Mouse (Mus musculus) gastrocnemius, postnatal 36 days (tissue): ENCODE measurements around the gene Dnaic1. TPM values are rescaled to one million over a fixed set of nuclear protein-coding genes. Genes with fewer than 3 reads are reported as not detected.
A peak's percentile ranks its signal among the peaks of the same experiment; 100 is the strongest.

Experiments
- DNase-seq, 2 experiments: peaks; one replicate each; pipeline ENCODE4 v3.0.0; 2022
- intact Hi-C: fragments of 180-260 bp; cut with DNase I; formaldehyde crosslinking; loops from one replicate; pipeline ENCODE4 v1.15.1; 2025
- total RNA-seq, 2 experiments: library from RNA; stranded (reverse); gene quantifications; 2 replicates each; pipeline ENCODE4 v1.2.3; 2021

The Dnaic1 gene
- total RNA-seq, 2 experiments from 2014 or later = not detected

GRCm38 (mm10) chr4:41658566-41659384 lies 89.2 kb downstream of the Dnaic1 start:
- DNase-seq = no peak
- intact Hi-C loops = loop anchor here (5.0 kb wide), 1 partner anchor 49 kb away; no protein-coding TSS in a partner anchor

- intact Hi-C loops = loop anchor here (5.0 kb wide), 1 partner anchor 48 kb away; no protein-coding TSS in a partner anchor
- DNase-seq = no peak
Observed at GRCm38 (mm10) chr4:41659556-41659955, 90.0 kb downstream of the Dnaic1 start.

GRCm38 (mm10) chr4:41660851-41661430 lies 91.4 kb downstream of the Dnaic1 start:
- intact Hi-C loops = no loop called here
- DNase-seq = no peak

- DNase-seq = no peak
- intact Hi-C loops = no loop called here
Observed at GRCm38 (mm10) chr4:41662723-41663122, 93.1 kb downstream of the Dnaic1 start.

DNA sequence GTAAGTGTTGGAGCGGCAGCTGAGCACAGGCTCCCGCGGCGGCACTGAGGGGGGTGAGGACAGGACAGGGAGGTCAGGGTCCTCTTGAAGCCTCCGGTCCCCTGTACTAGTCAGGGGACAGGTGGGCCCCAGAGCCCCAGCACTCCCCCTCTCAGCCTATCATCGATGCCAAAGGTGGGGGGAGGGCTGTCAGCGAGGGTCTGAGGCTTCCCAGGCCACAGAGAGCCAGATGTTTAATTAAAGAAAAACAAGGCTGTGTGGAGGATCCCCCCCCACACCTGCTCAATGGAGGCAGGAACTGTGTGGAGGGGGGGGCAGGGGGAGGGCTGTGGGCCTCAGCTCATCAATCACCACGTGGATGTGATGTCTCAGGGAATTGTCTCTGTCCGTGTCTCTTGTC lies 94.0 kb downstream of the Dnaic1 start:
- intact Hi-C loops = no loop called here

GRCm38 (mm10) chr4:41664533-41664932 lies 95.0 kb downstream of the Dnaic1 start:
- DNase-seq = peak in 1 of 2 experiments; percentile 47
- intact Hi-C loops = no loop called here

More for the DNA sequence above, 94.0 kb downstream of the Dnaic1 start:
- DNase-seq = no peak

GRCm38 (mm10) chr4:41665009-41665675 lies 95.6 kb downstream of the Dnaic1 start:
- intact Hi-C loops = no loop called here
- DNase-seq = no peak

GRCm38 (mm10) chr4:41666646-41667045 lies 97.1 kb downstream of the Dnaic1 start:
- DNase-seq = peak; percentile 40 to 66
- intact Hi-C loops = no loop called here

DNA sequence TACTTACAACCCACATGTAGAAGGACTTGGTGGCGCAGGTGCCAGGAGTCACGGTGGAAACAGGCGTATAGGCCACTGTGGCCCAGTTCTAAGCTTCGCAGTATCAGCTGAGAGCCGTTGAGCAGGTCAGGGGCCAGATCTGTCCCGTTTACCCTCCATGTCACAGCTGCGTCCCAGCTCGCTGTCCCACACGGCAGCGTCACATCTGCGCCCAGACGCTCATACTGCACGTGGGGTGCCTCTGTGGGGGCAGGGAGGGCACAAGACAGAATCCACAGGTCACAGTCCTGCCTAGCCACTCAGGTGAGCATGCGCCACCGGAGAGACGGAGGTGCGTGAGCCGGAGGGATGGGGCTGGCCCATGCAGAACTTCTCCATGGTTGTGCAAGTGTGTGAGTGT lies 101.3 kb downstream of the Dnaic1 start:
- intact Hi-C loops = no loop called here

GRCm38 (mm10) chr4:41671500-41671899 lies 101.9 kb downstream of the Dnaic1 start:
- no peak for DNase-seq
- intact Hi-C loops = no loop called here

More for the DNA sequence above, 101.3 kb downstream of the Dnaic1 start:
- DNase-seq = no peak

DNA sequence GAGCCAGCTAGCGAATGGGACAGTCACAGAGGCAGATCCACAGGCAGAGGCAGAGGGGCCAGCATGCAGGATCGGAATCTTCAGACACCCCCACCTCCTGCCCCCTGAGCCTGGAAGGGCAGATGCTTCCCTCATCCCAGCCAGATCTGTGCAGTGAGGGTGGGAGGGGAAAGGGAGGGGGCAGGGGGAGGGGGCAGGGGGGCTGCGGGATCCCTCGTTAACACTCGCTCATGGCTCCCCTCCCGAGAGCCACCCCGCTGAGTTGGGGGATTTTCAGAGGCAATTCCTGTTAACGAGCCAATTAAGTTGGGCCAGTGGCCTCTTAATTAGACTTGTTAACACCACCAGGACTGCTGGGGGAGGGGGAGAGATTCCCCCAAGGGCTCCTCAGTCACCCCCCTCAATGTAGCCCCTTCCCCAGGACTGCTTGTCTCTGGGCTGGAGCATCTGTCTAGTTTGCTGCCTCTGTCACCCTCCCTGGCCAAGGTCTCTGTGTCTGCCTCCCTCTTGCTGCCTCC lies 102.4 kb downstream of the Dnaic1 start:
- intact Hi-C loops = no loop called here
- no peak for DNase-seq

DNA sequence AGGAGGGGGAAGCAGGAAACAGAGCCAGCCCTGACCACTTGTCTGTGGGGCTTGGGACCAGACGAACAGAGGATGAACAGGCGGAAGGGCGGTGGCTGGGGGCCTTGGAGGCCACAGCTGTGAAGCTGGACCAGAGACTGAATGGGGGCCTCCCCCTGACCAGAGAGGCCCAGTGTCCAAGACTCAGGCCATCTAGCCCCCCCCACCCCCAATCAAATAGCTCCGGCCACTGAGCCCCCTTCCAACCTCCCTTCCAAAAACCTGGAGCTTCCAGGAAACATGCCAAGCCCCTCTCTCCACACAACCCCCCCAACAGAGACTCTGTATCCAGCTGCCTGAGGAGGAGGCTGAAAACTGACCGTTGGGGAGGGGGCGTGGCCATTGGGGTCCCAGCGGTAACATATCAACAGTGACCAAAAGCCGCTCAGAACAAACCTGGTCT lies 103.0 kb downstream of the Dnaic1 start:
- no peak for DNase-seq
- intact Hi-C loops = no loop called here

DNA sequence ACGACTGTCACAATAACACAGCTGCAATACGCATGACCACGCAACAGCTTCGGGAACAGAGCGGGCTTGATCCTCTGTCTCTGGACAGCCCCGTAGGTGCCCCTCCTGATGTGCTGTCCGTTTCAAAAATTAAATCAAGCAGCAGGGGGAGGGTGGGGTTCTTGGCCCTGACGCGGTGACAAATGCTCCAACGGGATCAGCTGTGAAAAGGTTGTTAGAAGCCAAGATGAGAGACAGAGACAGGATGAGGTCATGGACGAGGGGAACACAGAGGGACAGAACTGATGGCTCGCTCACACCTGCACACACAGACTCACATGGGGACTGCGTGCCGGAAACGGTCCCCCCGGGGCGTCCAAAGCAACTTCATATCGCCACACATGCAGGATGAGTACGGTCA lies 103.6 kb downstream of the Dnaic1 start:
- intact Hi-C loops = no loop called here
- DNase-seq = no peak

DNA sequence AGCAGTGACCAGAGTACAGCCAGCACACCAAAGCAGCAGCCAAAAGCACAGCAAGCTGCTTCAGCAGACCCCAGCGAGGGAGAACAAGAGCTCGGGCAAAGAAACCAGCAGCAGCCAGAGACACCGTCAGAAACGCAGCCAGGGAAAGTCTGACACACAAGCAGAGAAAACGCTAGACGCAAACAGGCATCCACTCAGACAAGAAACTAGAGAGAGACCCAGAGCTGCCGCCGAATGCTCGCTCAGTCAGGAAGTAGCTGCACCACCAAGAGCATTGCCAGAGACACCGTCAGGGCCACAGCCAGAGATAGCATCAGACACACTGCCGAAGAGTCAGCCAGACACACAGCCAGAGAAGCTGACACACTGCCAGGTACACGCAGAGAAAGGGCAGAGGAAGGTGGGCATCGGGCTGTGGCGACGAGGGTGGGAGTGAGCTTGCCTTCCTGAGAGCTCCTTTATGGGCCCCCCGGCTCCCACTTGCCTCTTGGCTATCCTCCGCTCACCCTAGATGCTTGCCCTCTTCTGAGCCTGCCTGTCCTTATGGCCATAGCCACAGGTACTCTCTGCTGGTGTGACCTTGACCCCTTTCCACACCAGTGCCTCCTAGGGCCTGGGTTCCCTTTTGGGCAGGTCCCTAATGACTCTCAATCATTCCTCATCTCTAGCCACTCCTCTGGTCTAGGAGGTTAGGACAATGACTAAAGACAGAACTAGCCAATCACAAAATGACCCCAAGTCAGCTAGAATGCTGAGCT lies 106.9 kb downstream of the Dnaic1 start:
- DNase-seq = no peak
- intact Hi-C loops = no loop called here

DNA sequence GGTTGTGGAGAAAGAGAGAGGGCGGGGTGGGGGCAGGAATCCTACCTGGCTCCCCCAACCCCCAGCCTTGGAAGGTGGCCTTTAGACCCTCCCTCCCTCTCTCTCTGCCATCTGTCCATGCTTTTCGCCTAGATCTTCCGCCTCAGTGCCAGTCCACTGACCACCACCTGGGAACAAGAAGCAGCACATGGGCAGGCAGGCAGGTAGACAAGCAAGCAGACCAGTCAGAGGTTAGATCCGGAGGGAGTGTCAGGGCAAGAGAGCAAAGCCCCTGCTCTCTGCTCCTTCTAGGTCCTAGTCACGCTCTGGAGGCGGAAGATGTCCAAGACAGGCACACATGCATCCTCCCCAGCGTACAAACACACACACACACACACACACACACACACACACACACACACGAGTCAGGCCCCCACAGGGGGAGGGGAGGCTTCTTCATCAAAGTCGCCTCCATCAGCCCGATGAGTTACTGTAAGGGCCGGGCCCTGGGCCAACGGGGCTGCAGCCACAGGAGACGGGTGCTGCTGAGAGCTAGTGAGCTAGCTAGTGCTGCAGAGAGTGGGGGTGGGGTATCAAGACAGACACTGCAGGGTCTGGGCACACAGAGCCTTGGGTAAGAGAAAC lies 107.5 kb downstream of the Dnaic1 start:
- intact Hi-C loops = no loop called here
- no peak for DNase-seq

DNA sequence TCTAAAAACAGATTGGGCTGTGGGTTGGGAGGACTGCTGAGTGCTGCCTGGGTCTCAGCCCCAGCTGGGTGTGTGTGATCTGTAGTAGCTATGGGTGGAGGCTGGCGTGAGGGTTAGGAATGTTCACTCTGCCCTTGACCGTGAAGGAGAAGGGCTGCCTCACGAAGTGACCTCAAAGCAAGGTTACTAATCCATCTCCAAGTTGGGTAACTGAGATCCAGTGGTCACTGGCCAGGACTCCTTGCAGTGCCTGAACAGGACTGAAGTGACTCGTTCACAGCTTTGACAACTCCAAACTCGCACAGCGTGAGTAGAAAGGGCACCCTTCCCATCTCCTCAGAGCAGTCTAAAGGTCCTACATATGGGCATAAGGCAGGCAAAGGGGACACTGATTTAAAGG lies 109.3 kb downstream of the Dnaic1 start:
- DNase-seq = no peak
- intact Hi-C loops = no loop called here

GRCm38 (mm10) chr4:41679291-41679690 lies 109.7 kb downstream of the Dnaic1 start:
- intact Hi-C loops = no loop called here
- DNase-seq = no peak

DNA sequence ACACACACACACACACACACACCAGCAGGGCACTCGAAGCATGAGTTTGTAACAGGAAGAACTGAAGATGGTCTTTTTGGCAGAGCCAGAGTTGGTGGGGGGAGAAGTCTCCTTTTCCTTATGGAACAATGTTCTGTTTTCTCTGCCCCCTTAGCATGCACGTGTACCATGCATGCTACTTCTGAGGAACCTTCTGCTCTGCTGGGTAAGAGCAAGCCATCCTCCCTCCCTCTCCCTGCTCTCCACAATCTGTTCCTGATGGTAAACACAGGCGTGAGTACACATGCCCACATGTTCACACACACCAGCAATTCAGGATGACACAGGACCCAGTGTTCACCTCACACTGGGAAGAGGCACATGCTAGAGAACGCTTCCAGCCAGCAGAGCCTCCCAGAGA lies 111.6 kb downstream of the Dnaic1 start:
- DNase-seq = no peak
- intact Hi-C loops = no loop called here

DNA sequence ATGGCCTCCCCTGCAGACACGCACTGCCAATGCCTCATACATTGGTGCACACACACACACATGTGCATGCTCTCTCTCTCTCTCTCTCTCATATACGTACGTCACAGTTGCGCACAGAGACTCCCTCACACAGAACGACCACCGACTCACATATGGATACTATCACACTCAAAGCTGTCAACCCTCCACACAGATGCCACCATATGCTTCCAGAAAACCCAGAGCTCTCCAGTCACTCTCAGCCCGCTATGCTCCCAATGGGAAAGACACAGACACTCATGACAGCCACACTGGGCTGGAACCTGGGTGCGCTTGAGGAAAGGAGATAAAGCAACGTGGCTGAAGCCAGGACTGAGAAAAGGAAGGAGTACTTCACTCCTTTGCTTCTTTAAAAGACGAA lies 112.4 kb downstream of the Dnaic1 start:
- no peak for DNase-seq

GRCm38 (mm10) chr4:41682789-41683188 lies 113.2 kb downstream of the Dnaic1 start:
- DNase-seq = no peak
- intact Hi-C loops = no loop called here

More for the DNA sequence above, 112.4 kb downstream of the Dnaic1 start:
- intact Hi-C loops = no loop called here
